Mouse (Mus musculus) layer of hippocampus, adult 18-20 months (tissue): Measurements from ENCODE around the gene Akr1b3. TPM values are rescaled to one million over a fixed set of nuclear protein-coding genes. Genes with fewer than 3 reads are reported as not detected.

Experiments used
- DNase-seq, 2 experiments: peaks; one replicate each; pipeline ENCODE4 v3.0.0; 2022; ENCODE audit warnings: low spot score in 2 of 2
- total RNA-seq, 2 experiments: library from RNA; stranded (reverse); gene quantifications; 2 replicates each; pipeline ENCODE4 v1.2.3; 2021

The Akr1b3 gene
- total RNA-seq, 2 experiments from 2014 or later, result 42.6 to 43.3 TPM

GRCm38 (mm10) chr6:34331379-34331778, 14.1 kb upstream of the Akr1b3 start:
- no peak for DNase-seq

- no peak for DNase-seq
These were observed 4.8 kb upstream of the Akr1b3 start for GRCm38 (mm10) chr6:34322121-34322520.

- DNase-seq, result no peak
These were observed 1.4 kb upstream of the Akr1b3 start for GRCm38 (mm10) chr6:34318636-34319035.

- DNase-seq, result no peak
These were observed 894 bp upstream of the Akr1b3 start for GRCm38 (mm10) chr6:34318172-34318571.

GRCm38 (mm10) chr6:34313921-34314320, 3.4 kb downstream of the Akr1b3 start:
- DNase-seq, result no peak

GRCm38 (mm10) chr6:34313386-34313785, 3.9 kb downstream of the Akr1b3 start:
- DNase-seq, result no peak

- no peak for DNase-seq
These were observed 7.2 kb downstream of the Akr1b3 start for GRCm38 (mm10) chr6:34310023-34310595.

- no peak for DNase-seq
These were observed 7.8 kb downstream of the Akr1b3 start for GRCm38 (mm10) chr6:34309526-34309925.

GRCm38 (mm10) chr6:34306797-34307196, 10.5 kb downstream of the Akr1b3 start:
- DNase-seq, result no peak

GRCm38 (mm10) chr6:34304675-34305241, 12.5 kb downstream of the Akr1b3 start:
- no peak for DNase-seq

GRCm38 (mm10) chr6:34297055-34297454, 20.2 kb downstream of the Akr1b3 start:
- DNase-seq, result no peak

GRCm38 (mm10) chr6:34295437-34295836, 21.8 kb downstream of the Akr1b3 start:
- DNase-seq, result no peak

- peak; percentile 71 to 77 for DNase-seq
These were observed 24.3 kb downstream of the Akr1b3 start for GRCm38 (mm10) chr6:34292882-34293487.

- DNase-seq, result peak in 1 of 2 experiments; percentile 47
These were observed 24.9 kb downstream of the Akr1b3 start for GRCm38 (mm10) chr6:34292196-34292881.

- no peak for DNase-seq
These were observed 26.6 kb downstream of the Akr1b3 start for GRCm38 (mm10) chr6:34290681-34291080.

- peak in 1 of 2 experiments; percentile 17 for DNase-seq
These were observed 27.2 kb downstream of the Akr1b3 start for GRCm38 (mm10) chr6:34290091-34290490.

GRCm38 (mm10) chr6:34288098-34288497, 29.2 kb downstream of the Akr1b3 start:
- DNase-seq, result no peak

GRCm38 (mm10) chr6:34286841-34287240, 30.4 kb downstream of the Akr1b3 start:
- DNase-seq, result no peak

GRCm38 (mm10) chr6:34278385-34278784, 38.9 kb downstream of the Akr1b3 start:
- no peak for DNase-seq

- peak in 1 of 2 experiments; percentile 84 for DNase-seq
These were observed 39.6 kb downstream of the Akr1b3 start for GRCm38 (mm10) chr6:34277665-34278064.

- DNase-seq, result peak in 1 of 2 experiments; percentile 28
These were observed 42.9 kb downstream of the Akr1b3 start for GRCm38 (mm10) chr6:34274346-34274745.

- no peak for DNase-seq
These were observed 44.2 kb downstream of the Akr1b3 start for GRCm38 (mm10) chr6:34273073-34273472.
